Mouse (Mus musculus): Measurements from ENCODE around the gene Adarb2.

DNA sequence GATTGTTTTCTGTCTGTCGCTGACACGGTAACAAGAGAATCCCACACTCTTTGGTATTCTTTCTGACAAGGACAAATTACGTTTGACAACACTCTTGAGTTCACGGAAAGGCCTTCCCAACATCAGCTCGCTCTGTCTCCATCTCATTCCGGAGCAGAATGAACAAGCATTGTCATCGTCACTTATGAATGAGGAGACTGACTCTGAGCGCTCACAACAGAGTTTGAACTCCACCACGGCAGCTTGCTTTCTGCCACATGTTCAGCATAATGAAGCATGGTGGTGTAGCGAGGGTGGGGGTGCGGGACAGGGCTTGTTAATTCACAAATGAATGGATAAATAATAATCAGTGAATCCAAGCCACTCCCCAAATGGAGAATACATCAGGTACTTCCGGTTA, 405.4 kb downstream of the Adarb2 start:
- TF ChIP-seq CTCF (IDR thresholded peaks at IDR 0.05): no peak
- TF ChIP-seq EP300 (IDR thresholded peaks at IDR 0.05): no peak

All from lung, postnatal 0 days (tissue).